Mouse (Mus musculus) fibroblast of lung, adult 2 months (primary cell): ENCODE data around the gene Pms1.

Source experiments
- DNase-seq: peaks from one replicate; pipeline ENCODE4 v3.0.0-alpha.2; 2011; ENCODE audit warnings: low read depth

The Pms1 gene

DNA sequence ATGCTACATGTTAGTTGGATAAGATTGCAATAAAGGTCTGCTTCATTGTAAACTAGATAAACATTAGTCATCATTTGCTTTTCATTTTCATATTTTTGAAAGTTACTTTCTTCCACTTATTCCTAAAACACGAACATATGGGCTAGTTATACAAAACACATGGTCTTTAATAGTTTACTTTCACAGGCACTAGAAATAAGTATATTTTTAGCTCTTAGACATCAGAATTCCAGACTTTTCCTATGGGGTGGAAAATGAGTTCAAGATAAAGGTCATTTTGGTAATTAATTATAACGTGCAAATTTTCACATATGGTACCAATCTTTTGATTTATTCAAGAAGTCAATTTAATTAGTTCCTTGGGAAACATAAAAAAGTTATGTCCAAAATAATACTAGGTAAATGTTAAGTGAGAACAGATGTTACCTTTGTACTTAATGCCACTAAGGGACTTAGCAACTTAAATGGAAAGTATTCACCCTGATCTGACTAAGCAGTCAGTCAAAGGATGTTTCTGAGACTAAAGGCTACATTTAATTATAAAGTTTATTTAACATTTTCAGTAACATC, 95.1 kb downstream of the Pms1 start:
- no peak for DNase-seq

DNA sequence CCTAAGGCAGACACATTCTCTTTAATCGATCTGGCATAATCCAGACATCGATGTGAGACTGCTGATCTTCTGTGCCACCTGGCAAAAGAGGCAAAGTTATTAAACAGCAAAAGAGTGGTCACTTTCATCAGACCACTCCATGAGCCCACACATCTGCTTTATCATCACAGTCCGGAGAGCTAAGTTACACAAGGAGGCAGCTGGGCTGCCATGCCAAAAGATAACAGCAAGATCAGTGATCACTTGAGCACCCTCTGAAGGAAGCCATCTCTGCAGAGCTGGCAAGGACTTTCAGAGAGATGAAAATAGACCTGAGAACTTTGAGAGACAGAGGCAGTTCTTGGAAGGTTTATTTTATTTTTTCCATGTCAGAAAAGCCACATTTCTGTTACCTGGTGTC, 102.3 kb downstream of the Pms1 start:
- no peak for DNase-seq

DNA sequence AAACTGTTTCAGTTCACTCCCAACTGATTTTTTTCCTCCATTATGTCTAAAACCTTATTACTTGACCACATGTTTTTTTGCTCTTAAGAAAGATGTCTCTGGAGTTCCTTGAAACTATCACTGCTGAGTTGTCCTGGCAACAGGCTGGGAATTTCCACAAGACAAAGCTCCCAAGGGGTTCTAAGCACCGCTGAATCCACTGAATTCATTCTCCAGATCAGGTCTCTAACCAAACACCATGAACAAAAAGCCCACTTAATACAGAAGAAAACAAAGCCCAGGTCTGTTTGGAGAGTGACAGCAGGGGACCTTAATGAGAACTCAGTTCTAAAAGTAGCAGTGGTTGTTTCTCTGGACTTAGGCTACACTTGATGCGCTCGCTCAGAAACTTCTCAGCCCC, 105.6 kb downstream of the Pms1 start:
- no peak for DNase-seq

DNA sequence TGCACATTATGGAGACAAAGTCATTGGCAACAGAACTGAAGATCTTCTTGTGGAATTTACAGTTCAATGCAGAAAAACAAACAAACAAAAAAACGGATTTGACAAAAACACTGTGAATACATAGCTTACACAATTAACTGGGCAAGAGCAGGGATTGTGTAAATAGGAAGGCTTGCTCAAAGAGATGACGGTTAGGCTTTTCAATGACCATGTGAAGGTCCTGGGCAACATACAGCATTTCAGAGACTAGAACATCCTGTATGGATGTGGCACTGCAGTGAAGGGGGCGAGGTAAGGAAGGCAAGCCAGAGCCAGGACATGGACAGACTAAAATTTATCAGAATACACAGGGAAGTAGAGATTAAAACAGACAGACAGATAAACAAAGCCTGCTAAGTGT, 107.2 kb downstream of the Pms1 start:
- no peak for DNase-seq

DNA sequence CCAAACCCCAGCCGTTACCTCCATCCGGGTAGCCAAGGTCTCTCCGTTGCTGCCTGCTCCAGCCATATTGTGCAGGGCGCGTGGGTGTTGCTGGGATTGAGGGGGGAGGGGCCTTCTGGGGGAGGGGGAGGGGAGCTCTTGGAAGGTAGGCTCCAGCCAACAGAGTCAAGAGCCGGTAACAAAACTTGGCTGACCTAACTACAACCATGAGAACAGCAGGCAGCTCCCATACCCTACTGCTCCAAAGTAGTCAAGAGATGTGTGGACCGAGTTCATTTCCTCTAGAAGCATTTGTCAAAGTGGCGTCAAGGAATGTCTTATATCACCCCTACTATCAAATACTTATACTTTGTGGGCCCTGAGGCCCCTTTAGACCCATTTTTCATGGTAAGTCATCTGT, 109.3 kb downstream of the Pms1 start, which contains the start of gene 1700019A02Rik:
Gene 1700019A02Rik (minus strand): TSS at position 101 of the 400 bp plus-strand sequence.
- no peak for DNase-seq

DNA sequence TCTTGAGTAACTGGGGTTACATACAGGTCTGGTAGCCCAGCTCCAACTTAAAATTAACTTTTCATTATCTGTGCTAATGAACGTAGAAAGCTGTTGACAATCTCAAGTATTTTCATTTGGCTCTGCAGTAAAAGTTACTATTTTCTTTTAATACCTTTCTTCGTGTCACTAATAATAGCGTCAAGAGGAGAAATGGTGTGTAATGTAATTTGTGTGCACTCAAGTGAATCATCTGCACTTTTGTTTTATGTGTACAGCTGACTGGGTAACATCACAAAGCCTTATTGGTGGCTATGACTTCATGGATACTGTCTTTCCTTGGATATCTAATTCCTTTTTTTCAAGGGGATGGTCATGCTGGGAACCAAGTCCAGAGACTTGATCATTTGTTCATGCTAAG, 110.5 kb downstream of the Pms1 start:
- no peak for DNase-seq

DNA sequence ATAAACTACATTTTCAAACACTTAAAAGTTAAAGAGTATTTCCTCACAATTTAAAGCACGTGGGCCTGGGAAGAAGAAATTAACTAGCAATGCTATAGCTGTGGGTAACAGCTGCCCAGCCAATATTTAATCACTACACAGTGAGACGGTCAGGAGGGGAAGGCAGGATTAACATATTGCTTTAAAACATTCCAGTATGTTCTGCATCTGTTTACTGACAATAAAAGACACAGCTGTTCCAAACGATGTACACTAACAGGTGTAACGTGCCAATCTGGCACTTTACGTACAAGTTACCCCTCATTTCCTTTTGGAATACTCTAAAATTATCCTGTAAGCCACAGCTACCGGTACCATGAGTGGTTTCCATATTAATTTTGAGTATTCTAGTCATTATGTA, 139.1 kb downstream of the Pms1 start:
- DNase-seq = no peak
